Mouse (Mus musculus): ENCODE results near the gene Carmil1. TPM values are rescaled to one million over a fixed set of nuclear protein-coding genes. Genes with fewer than 3 reads are reported as not detected.

The Carmil1 gene
- polyA plus RNA-seq, 1 experiment from 2014 or later = 43.5 TPM

- H3K4me3 ChIP-seq (ENCODE audit: low read length) = no peak overlapping the region
- H3K27ac ChIP-seq (ENCODE audit: low read depth, low read length) = no peak overlapping the region
- whole genome bisulfite sequencing = 81% methylated on average over 7 of the region's 7 CpGs
- no peaks in the 10 kb centered on the region for H3K9me3 ChIP-seq (ENCODE audit: control insufficient read depth, low read length)
- H3K4me1 ChIP-seq (ENCODE audit: control insufficient read depth, insufficient read depth, low read depth, low read length) = no peaks in the 10 kb centered on the region
- no peaks in the 10 kb centered on the region for H3K27me3 ChIP-seq (replicated peaks; ENCODE audit: control insufficient read depth, insufficient read depth, low read length)
- no peak for ATAC-seq
- H3K4me2 ChIP-seq (ENCODE audit: low read length) = no peak overlapping the region
- H3K36me3 ChIP-seq (ENCODE audit: control insufficient read depth, insufficient read depth, low read length) = peaks cover 8% of the 10 kb centered on the region
- H3K9ac ChIP-seq (ENCODE audit: low read depth, low read length) = no peak overlapping the region
Measured at GRCm38 (mm10) chr13:24040221-24040620, 240.4 kb downstream of the Carmil1 start.

DNA sequence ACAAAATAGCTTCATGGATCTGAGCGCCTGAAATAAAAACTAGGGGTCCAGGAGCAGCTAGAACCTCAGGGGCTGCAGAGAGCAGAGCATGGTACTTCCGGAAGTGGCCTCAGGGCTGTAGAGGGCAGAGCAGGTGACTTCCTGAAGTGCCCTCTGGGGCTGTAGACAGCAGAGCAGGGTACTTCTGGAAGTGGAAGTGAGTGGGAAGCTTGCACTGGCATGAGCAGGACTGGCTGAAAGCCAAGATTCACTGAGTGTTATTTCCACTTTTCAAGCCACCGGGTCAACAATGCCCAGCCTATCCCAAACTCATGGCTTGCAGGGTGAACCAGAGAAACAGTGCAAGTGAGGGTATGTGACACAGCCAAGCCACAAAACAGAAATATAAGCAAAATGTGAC is 243.1 kb downstream of the Carmil1 start:
- Histone ChIP-seq H3K4me2 (ENCODE audit: low read length) (no peak overlapping the region), H3K36me3 (ENCODE audit: control insufficient read depth, insufficient read depth, low read length) (peaks cover 2% of the 10 kb centered on the region), H3K4me3 (ENCODE audit: low read length) (no peak overlapping the region), H3K4me1 (ENCODE audit: control insufficient read depth, insufficient read depth, low read depth, low read length) (no peaks in the 10 kb centered on the region), H3K27ac (ENCODE audit: low read depth, low read length) (no peak overlapping the region), H3K9me3 (ENCODE audit: control insufficient read depth, low read length) (no peaks in the 10 kb centered on the region), H3K27me3 (replicated peaks; ENCODE audit: control insufficient read depth, insufficient read depth, low read length) (no peaks in the 10 kb centered on the region), H3K9ac (ENCODE audit: low read depth, low read length) (no peak overlapping the region; the same call in 1 of the 2 replicates)
- WGBS = 78% methylated on average over 3 of the region's 3 CpGs
- no peak for ATAC-seq

- no peak overlapping the region for H3K9ac ChIP-seq (ENCODE audit: low read depth, low read length)
- H3K4me2 ChIP-seq (ENCODE audit: low read length) = peak overlapping the region; percentile 15
- no peak overlapping the region for H3K27ac ChIP-seq (ENCODE audit: low read depth, low read length)
- H3K27me3 ChIP-seq (replicated peaks; ENCODE audit: control insufficient read depth, insufficient read depth, low read length) = no peaks in the 10 kb centered on the region
- H3K36me3 ChIP-seq (ENCODE audit: control insufficient read depth, insufficient read depth, low read length) = peaks cover 2% of the 10 kb centered on the region; the same call in 1 of the 2 replicates
- H3K9me3 ChIP-seq (ENCODE audit: control insufficient read depth, low read length) = no peaks in the 10 kb centered on the region
- H3K4me1 ChIP-seq (ENCODE audit: control insufficient read depth, insufficient read depth, low read depth, low read length) = no peaks in the 10 kb centered on the region
- 83% methylated on average over 18 of the region's 18 CpGs for WGBS
- ATAC-seq = no peak
- H3K4me3 ChIP-seq (ENCODE audit: low read length) = no peak overlapping the region
Measured at GRCm38 (mm10) chr13:24036150-24036549, 244.4 kb downstream of the Carmil1 start.

GRCm38 (mm10) chr13:24027191-24028170 is 253.1 kb downstream of the Carmil1 start:
- no peak overlapping the region for H3K27ac ChIP-seq (ENCODE audit: low read depth, low read length)
- H3K4me3 ChIP-seq (ENCODE audit: low read length) = no peak overlapping the region
- ATAC-seq = peak; percentile 79
- H3K9me3 ChIP-seq (ENCODE audit: control insufficient read depth, low read length) = no peaks in the 10 kb centered on the region
- H3K4me1 ChIP-seq (ENCODE audit: control insufficient read depth, insufficient read depth, low read depth, low read length) = no peaks in the 10 kb centered on the region
- no peak overlapping the region for H3K9ac ChIP-seq (ENCODE audit: low read depth, low read length)
- 70% methylated on average over 5 of the region's 5 CpGs for WGBS
- H3K4me2 ChIP-seq (ENCODE audit: low read length) = no peak overlapping the region
- H3K27me3 ChIP-seq (replicated peaks; ENCODE audit: control insufficient read depth, insufficient read depth, low read length) = no peaks in the 10 kb centered on the region
- H3K36me3 ChIP-seq (ENCODE audit: control insufficient read depth, insufficient read depth, low read length) = no peaks in the 10 kb centered on the region

DNA sequence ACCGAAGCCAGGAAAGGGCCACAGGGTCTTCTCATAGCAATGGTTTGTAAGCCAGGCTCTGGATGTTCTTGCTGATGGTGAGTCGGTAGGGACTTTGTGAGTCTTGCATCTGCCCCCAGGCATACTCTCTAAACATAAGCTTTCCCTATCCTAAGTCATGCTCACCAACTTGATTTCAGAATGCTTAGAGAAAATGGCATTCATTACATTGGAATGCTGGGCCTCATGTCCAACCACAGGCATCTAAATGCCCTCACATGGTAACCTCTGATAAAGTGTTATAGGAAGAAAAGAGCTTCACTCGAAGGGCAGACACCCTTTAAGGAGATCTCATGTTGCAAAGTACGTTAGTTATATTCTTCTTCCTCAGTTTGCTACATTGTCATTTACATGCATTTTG is 262.1 kb downstream of the Carmil1 start:
- H3K4me1 ChIP-seq (ENCODE audit: control insufficient read depth, insufficient read depth, low read depth, low read length) = no peaks in the 10 kb centered on the region
- ATAC-seq = no peak
- H3K27ac ChIP-seq (ENCODE audit: low read depth, low read length) = no peak overlapping the region
- no peak overlapping the region for H3K9ac ChIP-seq (ENCODE audit: low read depth, low read length)
- H3K36me3 ChIP-seq (ENCODE audit: control insufficient read depth, insufficient read depth, low read length) = peaks cover 2% of the 10 kb centered on the region; the same call in 1 of the 2 replicates
- H3K4me3 ChIP-seq (ENCODE audit: low read length) = no peak overlapping the region
- no peaks in the 10 kb centered on the region for H3K27me3 ChIP-seq (replicated peaks; ENCODE audit: control insufficient read depth, insufficient read depth, low read length)
- 92% methylated on average over 4 of the region's 4 CpGs for WGBS
- no peak overlapping the region for H3K4me2 ChIP-seq (ENCODE audit: low read length)
- no peaks in the 10 kb centered on the region for H3K9me3 ChIP-seq (ENCODE audit: control insufficient read depth, low read length)

DNA sequence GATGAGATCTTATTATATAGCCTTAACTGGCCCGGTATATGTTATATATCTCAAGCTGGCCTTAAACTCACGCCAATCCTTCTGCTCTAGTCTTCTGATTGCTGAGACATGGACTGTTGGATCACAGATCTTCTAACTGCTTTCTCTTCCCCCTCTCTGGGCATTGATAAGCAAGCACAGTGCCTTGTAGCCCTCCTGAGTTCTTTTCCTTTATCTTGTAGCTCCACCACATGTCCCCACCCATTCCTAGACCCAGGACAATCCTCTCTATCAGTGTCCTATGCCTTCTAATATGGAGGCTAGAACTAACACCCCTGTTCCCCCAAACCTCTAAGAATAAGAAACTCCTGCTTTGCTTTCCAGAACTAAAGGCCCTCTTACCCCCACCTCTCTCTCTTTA is 275.1 kb downstream of the Carmil1 start:
- no peak for ATAC-seq
- H3K9me3 ChIP-seq (ENCODE audit: control insufficient read depth, low read length) = no peaks in the 10 kb centered on the region
- no peak overlapping the region for H3K4me2 ChIP-seq (ENCODE audit: low read length)
- no peaks in the 10 kb centered on the region for H3K4me1 ChIP-seq (ENCODE audit: control insufficient read depth, insufficient read depth, low read depth, low read length)
- no peak overlapping the region for H3K4me3 ChIP-seq (ENCODE audit: low read length)
- WGBS = 77% methylated on average over 2 of the region's 2 CpGs
- no peak overlapping the region for H3K9ac ChIP-seq (ENCODE audit: low read depth, low read length)
- no peaks in the 10 kb centered on the region for H3K36me3 ChIP-seq (ENCODE audit: control insufficient read depth, insufficient read depth, low read length)
- H3K27me3 ChIP-seq (replicated peaks; ENCODE audit: control insufficient read depth, insufficient read depth, low read length) = no peaks in the 10 kb centered on the region
- H3K27ac ChIP-seq (ENCODE audit: low read depth, low read length) = no peak overlapping the region

GRCm38 (mm10) chr13:24001797-24002196 is 278.8 kb downstream of the Carmil1 start:
- no peaks in the 10 kb centered on the region for H3K36me3 ChIP-seq (ENCODE audit: control insufficient read depth, insufficient read depth, low read length)
- no peaks in the 10 kb centered on the region for H3K4me1 ChIP-seq (ENCODE audit: control insufficient read depth, insufficient read depth, low read depth, low read length)
- H3K27ac ChIP-seq (ENCODE audit: low read depth, low read length) = no peak overlapping the region
- H3K9me3 ChIP-seq (ENCODE audit: control insufficient read depth, low read length) = no peaks in the 10 kb centered on the region
- H3K4me3 ChIP-seq (ENCODE audit: low read length) = no peak overlapping the region
- 72% methylated on average over 2 of the region's 2 CpGs for WGBS
- no peaks in the 10 kb centered on the region for H3K27me3 ChIP-seq (replicated peaks; ENCODE audit: control insufficient read depth, insufficient read depth, low read length)
- H3K9ac ChIP-seq (ENCODE audit: low read depth, low read length) = no peak overlapping the region
- H3K4me2 ChIP-seq (ENCODE audit: low read length) = no peak overlapping the region
- no peak for ATAC-seq

DNA sequence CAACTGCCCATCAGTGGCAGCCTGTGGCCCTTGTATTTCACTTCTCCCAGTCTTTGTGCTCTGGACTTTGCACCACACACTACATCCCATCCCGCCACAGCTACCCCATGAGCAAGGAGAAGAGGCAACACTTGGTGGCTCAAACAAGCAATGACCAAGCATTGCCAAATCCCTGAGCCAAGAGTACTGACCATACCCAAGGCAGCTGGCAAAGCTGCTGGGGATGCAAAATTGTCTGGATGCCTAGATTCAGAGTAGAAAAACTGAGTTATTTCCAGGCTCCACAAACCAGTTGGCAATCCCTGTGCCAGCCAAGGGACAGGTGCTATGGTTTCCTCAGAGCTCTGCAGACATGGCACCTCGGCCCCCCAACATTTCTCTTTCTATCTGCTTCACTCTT is 279.5 kb downstream of the Carmil1 start:
- Histone ChIP-seq H3K4me3 (ENCODE audit: low read length) (no peak overlapping the region), H3K4me2 (ENCODE audit: low read length) (no peak overlapping the region), H3K9ac (ENCODE audit: low read depth, low read length) (no peak overlapping the region), H3K4me1 (ENCODE audit: control insufficient read depth, insufficient read depth, low read depth, low read length) (no peaks in the 10 kb centered on the region), H3K27ac (ENCODE audit: low read depth, low read length) (no peak overlapping the region), H3K36me3 (ENCODE audit: control insufficient read depth, insufficient read depth, low read length) (no peaks in the 10 kb centered on the region), H3K9me3 (ENCODE audit: control insufficient read depth, low read length) (no peaks in the 10 kb centered on the region), H3K27me3 (replicated peaks; ENCODE audit: control insufficient read depth, insufficient read depth, low read length) (no peaks in the 10 kb centered on the region)
- 76% methylated on average over 2 of the region's 2 CpGs for WGBS
- ATAC-seq = no peak

- no peak overlapping the region for H3K4me2 ChIP-seq (ENCODE audit: low read length)
- H3K36me3 ChIP-seq (ENCODE audit: control insufficient read depth, insufficient read depth, low read length) = no peaks in the 10 kb centered on the region
- H3K27ac ChIP-seq (ENCODE audit: low read depth, low read length) = no peak overlapping the region
- ATAC-seq = 0 out of 2 replicates have a peak, but pooled peaks have one; percentile 27
- WGBS = 76% methylated on average over 2 of the region's 2 CpGs
- no peak overlapping the region for H3K4me3 ChIP-seq (ENCODE audit: low read length)
- H3K9ac ChIP-seq (ENCODE audit: low read depth, low read length) = no peak overlapping the region
- no peaks in the 10 kb centered on the region for H3K4me1 ChIP-seq (ENCODE audit: control insufficient read depth, insufficient read depth, low read depth, low read length)
- no peaks in the 10 kb centered on the region for H3K27me3 ChIP-seq (replicated peaks; ENCODE audit: control insufficient read depth, insufficient read depth, low read length)
- H3K9me3 ChIP-seq (ENCODE audit: control insufficient read depth, low read length) = no peaks in the 10 kb centered on the region
Measured at GRCm38 (mm10) chr13:23998826-23999225, 281.8 kb downstream of the Carmil1 start.

Data from hindbrain, embryonic 16.5 days (tissue).